Mouse (Mus musculus) olfactory bulb, adult 2 months (tissue): Measurements from ENCODE around the gene Zdhhc19. TPM values are rescaled to one million over a fixed set of nuclear protein-coding genes. Genes with fewer than 3 reads are reported as not detected.

Experiments
- H3K27ac ChIP-seq: fragments of 200-500 bp; 2 replicates; pipeline ENCODE4 v1.5.1; 2012; ENCODE audit warnings: low read depth, low read length; ENCODE audit not compliant: insufficient read depth
- H3K4me1 ChIP-seq: fragments of 200-500 bp; 2 replicates; pipeline ENCODE4 v1.6.1; 2012; ENCODE audit warnings: low read length; ENCODE audit not compliant: control insufficient read depth, insufficient read depth
- H3K4me3 ChIP-seq: fragments of 200-500 bp; 2 replicates; pipeline ENCODE4 v1.5.1; 2012; ENCODE audit warnings: mild to moderate bottlenecking, low read depth, low read length, moderate library complexity; ENCODE audit not compliant: insufficient read depth
- CTCF ChIP-seq: fragments of 200-500 bp; IDR thresholded peaks from 2 replicates; pipeline ENCODE4 v1.5.1; 2012; ENCODE audit warnings: low read depth, mild to moderate bottlenecking, low read length, moderate library complexity; ENCODE audit not compliant: insufficient read depth
- POLR2A ChIP-seq: fragments of 200-500 bp; IDR thresholded peaks from 2 replicates; pipeline ENCODE4 v1.6.1; 2012; ENCODE audit warnings: mild to moderate bottlenecking, low read depth, low read length, moderate library complexity; ENCODE audit not compliant: insufficient read depth
- WGBS: fragments of 180-500 bp; shearing (Covaris S2); methylation state at CpG from one replicate; pipeline ENCODE4 v1.1.7; 2018; 5-methylcytosine and 5-hydroxymethylcytosine counted together
- polyA plus RNA-seq: library from polyadenylated mRNA; stranded (reverse); fragments of >200 nt; gene quantifications from 2 replicates; pipeline ENCODE4 v1.2.4, GENCODE M21; 2012; ENCODE audit warnings: low replicate concordance; ENCODE audit not compliant: missing spikeins, insufficient read depth, insufficient read length

Zdhhc19 gene
- polyA plus RNA-seq, 1 experiment = not detected

DNA sequence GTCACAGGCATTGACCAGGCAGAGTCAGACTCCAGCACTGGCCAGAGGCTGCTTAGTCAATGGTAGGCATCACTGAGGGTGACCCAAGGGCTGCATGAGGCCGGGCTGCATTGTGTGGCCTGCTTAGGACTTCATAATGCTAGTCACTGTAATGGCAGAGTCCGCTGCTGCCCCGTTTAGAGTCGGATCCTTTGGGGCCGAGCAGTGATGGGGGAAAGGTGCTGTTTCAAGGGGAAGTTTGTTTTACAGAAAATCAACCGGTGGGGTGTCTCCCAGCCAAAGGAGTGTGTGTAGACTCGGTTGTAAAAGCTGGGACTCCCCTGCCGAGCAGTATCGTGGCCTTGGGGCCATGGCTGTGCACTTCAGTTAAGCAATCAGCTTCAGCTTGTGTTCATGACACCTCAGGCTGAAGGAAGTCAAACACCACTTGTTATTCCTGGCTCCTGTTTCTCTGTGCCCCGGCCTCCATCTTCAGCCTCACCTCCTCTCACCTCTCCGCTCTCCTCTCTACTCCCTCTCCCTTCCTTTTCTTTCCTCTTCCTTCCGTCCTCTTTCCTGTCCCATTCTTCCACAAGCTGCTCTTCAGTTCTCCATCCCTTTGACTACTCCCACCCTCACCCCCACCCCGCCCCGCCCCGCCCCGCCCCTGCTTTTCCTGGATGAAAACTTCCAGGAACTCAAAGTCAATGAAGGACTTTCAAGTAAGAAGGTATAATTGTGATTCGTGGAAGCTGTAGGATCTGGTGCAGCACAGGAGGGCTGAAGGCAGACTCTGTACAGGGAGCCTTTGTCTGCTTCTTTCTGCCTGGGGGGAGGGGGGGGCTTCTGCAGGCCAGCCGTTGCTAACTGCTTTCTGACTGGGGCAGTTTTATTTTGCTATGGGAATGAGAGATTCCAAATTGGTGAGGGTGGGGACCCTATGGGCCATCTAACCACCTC lies 14.6 kb downstream of the Zdhhc19 start:
- Histone ChIP-seq H3K4me1 (peaks cover 35% of the 10 kb centered on the region), H3K27ac (no peak overlapping the region), H3K4me3 (no peak overlapping the region)
- no peak for TF ChIP-seq POLR2A
- no peak for TF ChIP-seq CTCF
- WGBS = 65% methylated on average over 18 of the region's 18 CpGs

DNA sequence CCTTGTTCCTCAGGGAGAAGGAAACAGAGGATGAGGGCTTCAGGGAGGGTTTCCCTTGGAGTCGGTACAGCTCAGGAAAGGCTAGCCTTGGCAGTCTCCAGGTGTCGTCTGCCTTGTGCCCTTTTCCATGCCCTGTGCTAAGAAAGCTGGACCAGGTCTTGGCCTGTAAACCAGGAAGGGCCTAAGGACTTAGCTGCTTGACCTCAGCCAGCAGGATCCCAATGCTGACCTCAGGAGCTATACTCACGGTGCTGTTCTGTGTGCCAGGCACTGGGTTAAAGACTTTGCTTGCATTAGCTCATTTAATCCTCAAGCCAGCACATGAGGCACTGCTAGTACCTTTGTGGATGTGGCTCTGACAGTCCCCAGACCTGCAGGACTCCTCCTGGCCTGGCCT lies 15.3 kb downstream of the Zdhhc19 start:
- TF ChIP-seq CTCF = no peak
- TF ChIP-seq POLR2A = no peak
- Histone ChIP-seq H3K27ac (no peak overlapping the region), H3K4me1 (peaks cover 41% of the 10 kb centered on the region), H3K4me3 (no peak overlapping the region)
- 89% methylated on average over 3 of the region's 3 CpGs for WGBS

DNA sequence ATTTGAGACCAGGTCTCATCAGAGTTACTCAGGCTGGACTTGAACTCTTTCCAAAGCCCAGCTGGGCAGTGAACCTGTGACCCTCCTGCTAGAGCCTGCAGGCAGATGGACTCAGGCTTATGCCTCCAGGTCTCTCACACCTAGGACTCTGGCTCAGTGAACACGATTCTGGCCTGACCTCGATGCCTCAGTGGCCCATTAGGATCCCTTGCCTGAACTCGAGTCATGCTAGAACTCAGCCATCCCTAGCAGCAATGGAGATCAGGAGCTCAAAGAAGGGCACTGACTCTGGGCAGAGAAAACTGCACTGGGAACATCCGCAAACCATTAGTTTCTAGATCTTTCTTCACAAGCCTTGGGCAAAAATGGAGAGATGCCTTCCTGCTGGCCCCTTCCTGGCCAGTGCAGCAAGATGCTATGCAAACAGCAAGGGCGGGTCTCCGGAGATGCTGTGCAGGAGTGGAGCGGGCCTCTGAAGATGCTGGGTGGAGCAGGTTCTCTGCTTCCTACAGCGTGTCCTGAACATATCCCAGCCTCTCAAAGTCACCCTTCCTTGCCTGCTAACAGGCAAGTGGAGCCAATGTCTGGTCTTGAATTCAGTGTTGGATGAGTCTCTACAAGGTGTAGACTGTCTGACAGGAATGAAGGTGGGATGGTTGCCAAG lies 15.9 kb downstream of the Zdhhc19 start:
- TF ChIP-seq POLR2A (no peak), CTCF (no peak)
- Histone ChIP-seq H3K4me1 (peaks cover 45% of the 10 kb centered on the region), H3K4me3 (no peak overlapping the region), H3K27ac (no peak overlapping the region; the same call in 1 of the 2 replicates)
- 90% methylated on average over 8 of the region's 8 CpGs for WGBS

DNA sequence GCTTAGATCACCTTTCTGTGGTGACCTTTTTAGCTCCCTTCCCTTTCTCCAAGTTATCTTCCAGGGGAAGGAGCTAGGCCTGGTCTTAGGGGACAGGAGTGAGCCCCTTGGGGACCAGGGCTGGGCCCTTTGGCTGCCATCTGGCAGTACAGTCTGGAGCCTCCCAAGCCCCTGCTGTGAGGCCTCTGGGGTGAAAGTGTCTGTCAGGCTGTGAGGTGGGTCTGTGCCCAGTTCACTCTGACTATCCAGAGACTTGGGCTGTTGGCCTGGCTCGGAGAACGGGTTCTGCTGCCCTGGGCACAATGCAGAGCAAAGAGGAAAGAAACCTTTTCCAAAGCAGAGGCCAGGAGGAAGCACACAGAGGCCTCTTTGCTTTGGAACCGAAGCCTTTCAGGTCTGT lies 16.9 kb downstream of the Zdhhc19 start:
- Histone ChIP-seq H3K27ac (no peak overlapping the region), H3K4me1 (peaks cover 50% of the 10 kb centered on the region), H3K4me3 (no peak overlapping the region)
- 57% methylated on average over 3 of the region's 3 CpGs for WGBS
- no peak for TF ChIP-seq POLR2A
- no peak for TF ChIP-seq CTCF

DNA sequence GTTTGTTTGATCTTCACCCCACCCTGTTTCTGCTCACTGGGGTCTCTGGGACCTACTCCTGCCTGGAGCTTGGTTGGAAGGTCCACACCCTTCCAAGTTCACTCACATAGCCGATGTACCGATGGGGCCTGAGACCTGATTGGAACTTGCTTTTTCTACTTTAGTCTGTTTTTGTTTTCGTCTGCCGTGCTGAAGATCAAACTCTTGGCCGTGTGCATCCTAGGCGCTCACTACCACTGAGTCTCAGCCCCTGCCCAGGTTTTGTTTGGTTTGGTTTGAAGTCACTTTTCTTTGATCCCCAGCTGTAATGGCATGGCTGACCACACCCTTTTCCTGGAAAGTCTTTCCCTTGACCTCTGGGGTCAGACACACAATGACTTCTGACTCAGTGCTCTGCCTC lies 17.3 kb downstream of the Zdhhc19 start:
- peaks cover 53% of the 10 kb centered on the region for H3K4me1 ChIP-seq
- WGBS = 90% methylated on average over 6 of the region's 6 CpGs
- no peak for TF ChIP-seq CTCF
- TF ChIP-seq POLR2A = no peak
- no peak overlapping the region for H3K27ac ChIP-seq
- no peak overlapping the region for H3K4me3 ChIP-seq

DNA sequence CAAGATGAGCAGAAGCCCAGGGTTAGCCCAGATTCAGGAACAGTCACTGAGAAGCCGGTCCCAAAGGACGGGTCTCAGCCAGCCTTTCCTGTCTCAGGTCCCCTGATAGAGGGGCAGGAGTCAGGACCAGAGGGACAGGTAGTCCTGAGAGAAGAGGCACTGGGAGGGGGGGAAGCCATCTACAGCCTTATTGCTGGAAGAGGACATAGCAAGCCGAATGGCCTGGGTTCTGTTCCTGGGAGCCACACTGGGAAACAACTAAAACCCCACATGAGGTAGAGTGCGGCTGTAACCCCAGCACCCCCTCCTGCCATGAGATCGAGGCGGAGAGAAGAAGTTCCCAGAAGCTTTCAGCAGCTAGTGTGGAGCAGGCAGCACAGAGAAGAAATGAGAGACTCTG lies 17.9 kb downstream of the Zdhhc19 start:
- TF ChIP-seq CTCF = no peak
- no peak for TF ChIP-seq POLR2A
- 84% methylated on average over 6 of the region's 6 CpGs for WGBS
- no peak overlapping the region for H3K4me3 ChIP-seq
- no peak overlapping the region for H3K27ac ChIP-seq
- peaks cover 48% of the 10 kb centered on the region for H3K4me1 ChIP-seq

DNA sequence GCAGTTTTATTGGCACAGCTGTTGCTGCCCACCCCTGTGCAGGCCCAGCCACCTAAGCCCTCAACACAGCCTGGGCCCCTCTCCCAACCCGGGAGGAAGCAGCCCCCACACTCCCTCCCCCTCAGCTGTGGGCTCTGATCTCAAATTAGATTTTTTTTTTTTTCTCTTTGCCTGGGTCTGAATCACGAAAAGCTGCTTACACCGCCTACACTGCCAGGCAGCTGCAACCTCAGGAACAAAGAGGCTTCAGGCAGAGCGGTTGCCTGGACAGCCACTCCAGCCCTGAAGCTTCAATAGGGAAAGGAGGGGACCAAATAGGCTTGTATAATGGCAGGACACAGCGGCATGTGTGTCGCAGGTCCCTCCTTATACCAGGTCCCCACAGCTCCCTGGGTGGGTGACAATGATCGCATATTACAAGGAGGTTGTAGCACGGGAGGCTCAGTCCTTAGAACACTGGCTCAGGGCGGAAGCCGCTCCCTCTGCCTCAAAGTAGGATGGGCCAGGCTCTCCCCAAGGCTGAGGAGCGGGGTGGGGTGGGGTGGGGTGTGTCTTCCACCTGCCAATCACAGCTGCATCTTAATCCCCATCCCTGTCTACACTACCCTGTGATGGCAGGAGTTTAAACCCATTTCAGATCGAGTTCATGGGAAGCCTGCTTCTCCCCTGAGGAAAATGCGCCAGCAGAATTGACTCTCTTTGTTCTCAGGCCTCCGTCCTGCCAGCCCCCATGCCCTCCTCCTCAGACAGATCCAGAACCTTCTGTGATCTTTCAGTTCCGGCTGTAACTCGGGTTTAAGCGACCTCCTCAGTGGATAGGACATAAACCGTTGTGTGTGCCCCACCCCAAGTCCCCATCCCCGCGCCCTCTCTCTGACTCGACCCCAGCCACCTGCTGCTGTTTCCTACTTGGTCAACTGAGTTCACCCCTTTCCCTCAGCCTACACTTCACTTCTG lies 20.2 kb downstream of the Zdhhc19 start:
- Histone ChIP-seq H3K27ac (peak overlapping the region; percentile 93), H3K4me3 (peak overlapping the region; percentile 18; the same call in 1 of the 2 replicates), H3K4me1 (peaks cover 42% of the 10 kb centered on the region)
- 6% methylated on average over 21 of the region's 21 CpGs for WGBS
- no peak for TF ChIP-seq CTCF
- peak; percentile 65; the same call in 1 of the 2 replicates for TF ChIP-seq POLR2A

DNA sequence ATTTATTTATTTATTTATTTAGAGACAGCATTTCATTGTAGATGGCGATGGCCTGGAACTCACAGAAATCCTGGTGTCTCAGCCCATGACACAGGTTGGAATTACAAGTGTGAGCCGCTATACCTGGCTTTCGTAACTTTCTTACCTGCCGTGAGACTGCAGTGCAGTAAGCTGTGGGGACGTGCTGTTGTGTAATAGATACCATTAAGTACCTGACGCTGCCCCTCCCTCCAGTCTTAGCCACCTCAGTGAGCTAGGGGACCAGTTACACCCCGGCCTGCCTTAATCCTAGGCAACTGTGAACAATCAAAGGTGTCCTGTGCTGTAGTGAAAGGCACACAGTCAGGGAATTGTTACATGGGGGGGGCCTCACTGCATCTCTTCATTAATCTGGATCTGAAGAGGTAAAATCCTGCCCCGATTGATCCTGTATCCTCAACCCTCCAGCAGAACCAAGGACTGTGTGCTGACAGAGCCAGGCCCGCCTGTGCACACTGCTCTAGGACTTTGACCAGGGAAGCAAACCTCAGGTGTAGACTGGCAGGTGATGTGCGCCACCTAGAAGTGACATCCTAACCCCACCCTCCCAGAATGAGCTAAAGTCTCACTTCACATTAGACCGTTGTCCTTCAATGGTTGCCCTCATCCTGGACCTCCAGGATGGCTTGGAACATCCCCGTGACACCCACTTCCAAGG lies 21.9 kb downstream of the Zdhhc19 start:
- Histone ChIP-seq H3K27ac (0 out of 2 replicates have a peak overlapping the region, but pooled peaks have one; percentile 27), H3K4me1 (peaks cover 36% of the 10 kb centered on the region), H3K4me3 (no peak overlapping the region)
- no peak for TF ChIP-seq CTCF
- 87% methylated on average over 12 of the region's 12 CpGs for WGBS
